Mouse (Mus musculus): ENCODE results near the gene P3h3. TPM values are rescaled to one million over a fixed set of nuclear protein-coding genes. Genes with fewer than 3 reads are reported as not detected.
"Not testable (repeated sequence)": the region's sequence is repeated elsewhere in the genome, so short reads cannot be mapped to it uniquely, and the experiment has no call there.

P3h3 gene
- polyA plus RNA-seq, 1 experiment: 12.1 TPM

GRCm38 (mm10) chr6:124811403-124811665, 46.2 kb downstream of the P3h3 start:
- no peak for TF ChIP-seq POLR2A (IDR thresholded peaks at IDR 0.05; ENCODE audit: borderline replicate concordance, low read depth, low read length)
- TF ChIP-seq CTCF (IDR thresholded peaks at IDR 0.05; ENCODE audit: low read depth, low read length): no peak
- Histone ChIP-seq H3K27ac (ENCODE audit: insufficient read depth, low read depth, low read length) (no peak overlapping the region), H3K4me1 (ENCODE audit: control insufficient read depth, insufficient read depth, low read length) (peaks cover 39% of the 10 kb centered on the region), H3K4me3 (ENCODE audit: insufficient read depth, low read length) (no peak overlapping the region)

GRCm38 (mm10) chr6:124810566-124811402, 46.8 kb downstream of the P3h3 start:
- not testable (repeated sequence) for H3K4me3 ChIP-seq (ENCODE audit: insufficient read depth, low read length); H3K27ac ChIP-seq (ENCODE audit: insufficient read depth, low read depth, low read length)
- peaks cover 40% of the 10 kb centered on the region for H3K4me1 ChIP-seq (ENCODE audit: control insufficient read depth, insufficient read depth, low read length)

GRCm38 (mm10) chr6:124809775-124810538, 47.6 kb downstream of the P3h3 start:
- no peak overlapping the region for H3K27ac ChIP-seq (ENCODE audit: insufficient read depth, low read depth, low read length)
- peak overlapping the region; percentile 89 for H3K4me3 ChIP-seq (ENCODE audit: insufficient read depth, low read length)
- H3K4me1 ChIP-seq (ENCODE audit: control insufficient read depth, insufficient read depth, low read length): peaks cover 40% of the 10 kb centered on the region
- TF ChIP-seq POLR2A (IDR thresholded peaks at IDR 0.05; ENCODE audit: borderline replicate concordance, low read depth, low read length) (no peak), CTCF (IDR thresholded peaks at IDR 0.05; ENCODE audit: low read depth, low read length) (no peak; the same call in 1 of the 2 replicates)

DNA sequence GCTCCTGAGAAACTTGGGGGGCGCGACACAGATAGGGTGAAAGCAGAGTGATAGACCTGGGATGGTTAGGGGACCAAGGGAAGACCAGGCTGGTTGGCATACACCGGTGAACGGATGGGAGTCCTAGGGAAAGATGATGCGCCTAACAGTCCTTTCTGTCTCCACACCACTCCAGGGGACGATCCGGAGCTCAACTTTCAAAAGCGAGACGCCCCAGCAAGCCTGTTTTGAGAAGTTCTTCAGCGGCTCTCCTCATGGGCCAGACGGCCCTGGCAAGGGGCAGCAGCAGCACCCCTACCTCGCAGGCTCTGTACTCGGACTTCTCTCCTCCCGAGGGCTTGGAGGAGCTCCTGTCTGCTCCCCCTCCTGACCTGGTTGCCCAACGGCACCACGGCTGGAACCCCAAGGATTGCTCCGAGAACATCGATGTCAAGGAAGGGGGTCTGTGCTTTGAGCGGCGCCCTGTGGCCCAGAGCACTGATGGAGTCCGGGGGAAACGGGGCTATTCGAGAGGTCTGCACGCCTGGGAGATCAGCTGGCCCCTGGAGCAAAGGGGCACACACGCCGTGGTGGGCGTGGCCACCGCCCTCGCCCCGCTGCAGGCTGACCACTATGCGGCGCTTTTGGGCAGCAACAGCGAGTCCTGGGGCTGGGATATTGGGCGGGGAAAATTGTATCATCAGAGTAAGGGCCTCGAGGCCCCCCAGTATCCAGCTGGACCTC, 48.3 kb downstream of the P3h3 start:
- Histone ChIP-seq H3K27ac (ENCODE audit: insufficient read depth, low read depth, low read length) (peak overlapping the region; percentile 94), H3K4me3 (ENCODE audit: insufficient read depth, low read length) (peak overlapping the region; percentile 89), H3K4me1 (ENCODE audit: control insufficient read depth, insufficient read depth, low read length) (peaks cover 39% of the 10 kb centered on the region)
- TF ChIP-seq POLR2A (IDR thresholded peaks at IDR 0.05; ENCODE audit: borderline replicate concordance, low read depth, low read length): no peak
- peak; percentile 35; the same call in 1 of the 2 replicates for TF ChIP-seq CTCF (IDR thresholded peaks at IDR 0.05; ENCODE audit: low read depth, low read length)

DNA sequence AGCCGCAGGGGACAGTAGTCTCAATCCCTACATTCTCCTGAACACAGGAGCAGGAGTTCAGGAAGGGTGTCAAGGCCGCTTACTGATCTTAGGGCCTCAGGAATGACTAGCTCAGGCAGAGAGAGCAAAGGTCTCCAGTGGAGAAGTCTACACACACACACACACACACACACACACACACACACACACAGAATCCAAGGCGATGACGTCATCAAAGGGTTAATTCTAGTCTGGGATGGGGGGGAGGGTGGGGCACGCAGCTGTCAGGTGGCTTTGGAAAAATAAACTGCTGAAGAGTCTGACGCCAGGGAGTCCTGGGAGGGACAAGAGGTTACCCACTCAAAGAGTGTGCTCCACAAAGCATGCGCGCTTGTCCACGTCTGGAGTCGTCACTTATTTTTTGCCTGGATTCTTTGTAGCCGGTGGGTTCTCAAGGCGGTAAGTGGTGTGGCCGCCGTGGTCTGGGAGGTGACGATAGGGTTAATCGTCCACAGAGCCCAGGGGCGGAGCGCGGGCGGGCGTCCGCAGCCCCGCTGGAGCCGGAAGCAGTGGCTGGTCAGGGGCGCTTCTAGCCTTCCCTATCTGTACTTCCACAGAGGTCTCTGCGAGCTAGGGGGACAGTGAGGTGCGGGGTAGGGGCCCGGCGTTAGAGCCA, 49.1 kb downstream of the P3h3 start, which contains the start of gene Spsb2:
Gene Spsb2, plus strand, starts transcription at position 304 of the 655 bp plus-strand sequence.
- TF ChIP-seq POLR2A (IDR thresholded peaks at IDR 0.05; ENCODE audit: borderline replicate concordance, low read depth, low read length) (no peak), CTCF (IDR thresholded peaks at IDR 0.05; ENCODE audit: low read depth, low read length) (no peak)
- Histone ChIP-seq H3K4me3 (ENCODE audit: insufficient read depth, low read length) (peak within 1 kb of the TSS; percentile 89), H3K4me1 (ENCODE audit: control insufficient read depth, insufficient read depth, low read length) (peaks cover 38% of the 10 kb centered on the region), H3K27ac (ENCODE audit: insufficient read depth, low read depth, low read length) (peak within 1 kb of the TSS; percentile 94)

GRCm38 (mm10) chr6:124807986-124808357, 49.6 kb downstream of the P3h3 start:
- peaks cover 38% of the 10 kb centered on the region for H3K4me1 ChIP-seq (ENCODE audit: control insufficient read depth, insufficient read depth, low read length)
- H3K4me3 ChIP-seq (ENCODE audit: insufficient read depth, low read length): peak overlapping the region; percentile 89
- TF ChIP-seq POLR2A (IDR thresholded peaks at IDR 0.05; ENCODE audit: borderline replicate concordance, low read depth, low read length) (no peak), CTCF (IDR thresholded peaks at IDR 0.05; ENCODE audit: low read depth, low read length) (no peak)
- H3K27ac ChIP-seq (ENCODE audit: insufficient read depth, low read depth, low read length): peak overlapping the region; percentile 94

DNA sequence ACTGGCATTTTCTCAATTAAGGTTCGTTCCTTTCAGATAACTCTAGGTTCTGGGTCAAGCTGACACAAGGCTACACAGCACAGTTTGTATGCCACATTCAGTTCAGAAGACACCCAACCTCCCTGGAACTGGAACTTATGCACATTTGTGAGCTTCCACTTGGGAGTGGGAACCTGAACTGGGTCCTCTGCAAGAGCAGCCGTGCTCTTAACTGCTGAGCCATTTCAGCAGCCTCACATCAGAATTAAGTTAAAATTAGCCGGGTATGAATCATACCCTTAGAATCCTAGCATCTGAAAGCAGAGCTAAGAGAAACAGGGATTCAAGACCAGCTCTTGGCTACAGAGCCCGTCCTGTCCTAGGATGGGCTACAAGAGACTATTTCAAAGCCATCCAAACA, 50.2 kb downstream of the P3h3 start:
- peak overlapping the region; percentile 94 for H3K27ac ChIP-seq (ENCODE audit: insufficient read depth, low read depth, low read length)
- H3K4me3 ChIP-seq (ENCODE audit: insufficient read depth, low read length): no peak overlapping the region
- H3K4me1 ChIP-seq (ENCODE audit: control insufficient read depth, insufficient read depth, low read length): peaks cover 35% of the 10 kb centered on the region
- TF ChIP-seq CTCF (IDR thresholded peaks at IDR 0.05; ENCODE audit: low read depth, low read length): no peak
- no peak for TF ChIP-seq POLR2A (IDR thresholded peaks at IDR 0.05; ENCODE audit: borderline replicate concordance, low read depth, low read length)

DNA sequence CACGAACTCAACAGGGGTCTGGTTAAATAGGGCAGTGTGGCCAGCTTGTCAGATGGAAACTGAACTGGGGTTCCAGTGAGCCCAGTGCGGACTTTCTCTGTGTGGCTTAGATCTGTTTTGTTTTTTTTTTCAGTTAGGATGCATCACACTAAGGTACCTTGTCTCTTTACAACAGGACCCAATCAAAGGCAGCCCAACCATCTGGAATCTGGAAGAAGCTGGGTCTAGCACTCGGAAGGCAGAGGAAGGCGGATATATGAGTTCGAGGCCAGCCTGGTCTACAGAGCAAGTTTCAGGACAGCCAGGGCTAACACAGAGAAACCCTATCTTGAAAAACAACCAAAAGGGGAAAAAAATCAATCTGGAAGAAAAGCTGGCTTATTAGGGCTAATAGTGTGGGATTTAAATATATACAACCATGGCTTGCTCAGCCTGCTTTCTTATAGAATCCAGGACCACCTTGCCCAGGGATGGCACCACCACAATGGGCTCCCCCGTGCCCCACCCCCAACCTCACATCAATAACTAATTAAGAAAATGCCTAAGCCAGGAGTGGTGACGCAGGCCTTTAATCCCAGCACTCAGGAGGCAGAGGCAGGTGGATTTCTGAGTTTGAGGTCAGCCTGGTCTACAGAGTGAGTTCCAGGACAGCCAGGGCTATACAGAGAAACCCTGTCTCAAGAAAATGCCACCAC, 51.0 kb downstream of the P3h3 start:
- H3K4me3 ChIP-seq (ENCODE audit: insufficient read depth, low read length): peak overlapping the region; percentile 31
- H3K27ac ChIP-seq (ENCODE audit: insufficient read depth, low read depth, low read length): peak overlapping the region; percentile 98
- H3K4me1 ChIP-seq (ENCODE audit: control insufficient read depth, insufficient read depth, low read length): peaks cover 27% of the 10 kb centered on the region
- TF ChIP-seq CTCF (IDR thresholded peaks at IDR 0.05; ENCODE audit: low read depth, low read length) (no peak), POLR2A (IDR thresholded peaks at IDR 0.05; ENCODE audit: borderline replicate concordance, low read depth, low read length) (no peak)
